Comparison of ENCODE assay signal across 10 mouse cellular contexts in the genomic region with DNA sequence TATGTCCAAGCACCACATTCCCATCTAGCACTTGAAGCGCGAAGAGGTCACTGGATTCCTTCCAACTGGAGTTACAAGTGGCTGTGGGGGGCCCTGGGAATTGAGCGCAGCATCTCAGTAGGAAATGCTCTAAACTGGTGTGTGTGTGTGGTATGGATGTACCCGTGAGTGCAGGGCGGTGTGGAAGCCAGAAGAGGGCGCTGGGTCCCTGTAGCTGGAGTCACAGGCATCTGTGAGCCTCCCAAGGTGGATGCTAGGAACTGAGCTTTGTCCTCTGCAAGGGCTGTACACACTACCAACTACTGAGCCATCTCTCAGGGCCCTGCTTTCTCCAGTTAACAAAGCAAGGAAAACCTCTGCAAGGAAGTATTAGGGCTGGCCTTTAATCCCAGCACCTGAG. TPM values are rescaled to one million over a fixed set of nuclear protein-coding genes. Genes with fewer than 3 reads are reported as not detected.
DNase-seq lines count a peak whose midpoint lies in the region; TF ChIP-seq lines count a peak whose summit lies in the region.
"Had no signal": no experiment of that assay in that cellular context is flagged by ENCODE, and none has a peak within 500 bp of the region (broad histone marks: within the 10 kb centered on the region; RNA-seq: fewer than 3 reads in every experiment).

No protein-coding gene starts in this region.

- H3K27me3 ChIP-seq in cerebellum, adult 2 months (ENCODE audit: control insufficient read depth, insufficient read depth, low read length), result no peaks in the 10 kb centered on the region
- H3K27me3 ChIP-seq: hindbrain, embryonic 15.5 days; neural tube, embryonic 12.5 days had no signal

- H3K4me3 ChIP-seq in cerebellum, adult 2 months (replicated peaks; ENCODE audit: insufficient read depth, low read depth, low read length), result no peak overlapping the region
- H3K4me3 ChIP-seq in lung, adult 2 months (replicated peaks; ENCODE audit: extremely low read depth, low read depth, low read length), result no peak overlapping the region
- H3K4me3 ChIP-seq: hindbrain, embryonic 15.5 days; neural tube, embryonic 12.5 days had no signal

- TF ChIP-seq CTCF in cerebellum, adult 2 months (IDR thresholded peaks at IDR 0.05; ENCODE audit: borderline replicate concordance, insufficient read depth, low read depth, low read length), result peak; percentile 34; the same call in 1 of the 2 replicates
- peak; percentile 37; the same call in 1 of the 2 replicates for TF ChIP-seq CTCF in lung, adult 2 months (IDR thresholded peaks at IDR 0.05; ENCODE audit: insufficient read depth, low read length)

- WGBS in cerebellum, adult 2 months, result 55% methylated on average over 6 of the region's 6 CpGs
- WGBS in lung, adult 2 months, result 83% methylated on average over 6 of the region's 6 CpGs

- H3K27ac ChIP-seq in cerebellum, adult 2 months (ENCODE audit: insufficient read depth, low read length), result no peak overlapping the region
- H3K27ac ChIP-seq: hindbrain, embryonic 15.5 days; neural tube, embryonic 12.5 days had no signal

- no peak for TF ChIP-seq POLR2A in cerebellum, adult 2 months (IDR thresholded peaks at IDR 0.05; ENCODE audit: borderline replicate concordance, insufficient read depth, low read length)
- TF ChIP-seq POLR2A in lung, adult 2 months (IDR thresholded peaks at IDR 0.05; ENCODE audit: borderline replicate concordance, extremely low read depth, low read depth, low read length), result no peak

- peak in 1 of 2 experiments; percentile 27 for DNase-seq in cerebellum, adult 2 months
- no peak for DNase-seq in cerebellum, adult 11-12 months
- no peak for DNase-seq in lung, adult 2 months
- no peak for DNase-seq in lung, postnatal 25 days (ENCODE audit: low spot score)
- peak; percentile 18 to 69 for DNase-seq in kidney, postnatal 36 days
- DNase-seq in thymus, postnatal 0 days (ENCODE audit: low spot score), result peak; percentile 58
- DNase-seq in left cerebral cortex, adult 18-20 months (ENCODE audit: low spot score in 2 of 2), result no peak
- no peak for DNase-seq in layer of hippocampus, postnatal 36 days

- H3K4me1 ChIP-seq in cerebellum, adult 2 months (ENCODE audit: control insufficient read depth, insufficient read depth, low read length), result peaks cover 6% of the 10 kb centered on the region
- peaks cover 6% of the 10 kb centered on the region; the same call in 1 of the 2 replicates for H3K4me1 ChIP-seq in lung, adult 2 months (ENCODE audit: control insufficient read depth, insufficient read depth, low read length)

RNA-seq across cellular contexts. Expression of gene Hdac1, which starts 2.5 kb away (rescaled TPM):
- polyA plus RNA-seq in cerebellum, adult 2 months (2012; rRNA removed), result 61.5 and 66.8 TPM in 2 replicates
- polyA plus RNA-seq in lung, adult 2 months (2012; rRNA removed), result 35.3 and 64.8 TPM in 2 replicates
- polyA plus RNA-seq in thymus, postnatal 0 days (2015; fragmentation: Nextera tagmentation; extraction: Ambion mirVana), result 310 and 317 TPM in 2 replicates
- total RNA-seq in left cerebral cortex, adult 18-20 months (2021), result 10 to 100 TPM; 21.5 to 22.7 TPM
- total RNA-seq in layer of hippocampus, postnatal 36 days (2021), result 10 to 100 TPM; 45.2 to 55.8 TPM

RNA-seq across cellular contexts. Expression of gene Marcksl1, which starts 26.6 kb away (rescaled TPM):
- 68.0 and 70.0 TPM in 2 replicates for polyA plus RNA-seq in cerebellum, adult 2 months (2012; rRNA removed)
- 16.6 and 18.6 TPM in 2 replicates for polyA plus RNA-seq in lung, adult 2 months (2012; rRNA removed)
- 382 and 399 TPM in 2 replicates for polyA plus RNA-seq in thymus, postnatal 0 days (2015; fragmentation: Nextera tagmentation; extraction: Ambion mirVana)
- 10 to 100 TPM; 58.3 to 84.6 TPM for total RNA-seq in left cerebral cortex, adult 18-20 months (2021)
- 100 to 1,000 TPM; 105 to 115 TPM for total RNA-seq in layer of hippocampus, postnatal 36 days (2021)

RNA-seq across cellular contexts. Expression of gene Lck, which starts 33.4 kb away (rescaled TPM):
- 0.92 and 1.00 TPM in 2 replicates for polyA plus RNA-seq in cerebellum, adult 2 months (2012; rRNA removed)
- polyA plus RNA-seq in lung, adult 2 months (2012; rRNA removed), result 7.9 and 11.8 TPM in 2 replicates
- 1,471 and 1,532 TPM in 2 replicates for polyA plus RNA-seq in thymus, postnatal 0 days (2015; fragmentation: Nextera tagmentation; extraction: Ambion mirVana)
- total RNA-seq in left cerebral cortex, adult 18-20 months (2021), result 1 to 10 TPM; 1.2 to 4.4 TPM
- 1 to 10 TPM; 2.7 to 2.8 TPM for total RNA-seq in layer of hippocampus, postnatal 36 days (2021)

RNA-seq across cellular contexts. Expression of gene Fam167b, which starts 38.3 kb away (rescaled TPM):
- 0.26 and 0.40 TPM in 2 replicates for polyA plus RNA-seq in cerebellum, adult 2 months (2012; rRNA removed)
- 1.9 and 2.7 TPM in 2 replicates for polyA plus RNA-seq in lung, adult 2 months (2012; rRNA removed)
- polyA plus RNA-seq in thymus, postnatal 0 days (2015; fragmentation: Nextera tagmentation; extraction: Ambion mirVana), result 2.6 and 3.7 TPM in 2 replicates
- total RNA-seq in left cerebral cortex, adult 18-20 months (2021), result under 1 TPM in 1 of 2 experiments, not detected in 1; 0.46 TPM
- total RNA-seq in layer of hippocampus, postnatal 36 days (2021), result under 1 TPM in 1 of 2 experiments, not detected in 1; 0.65 TPM

RNA-seq across cellular contexts. Expression of gene Fam229a, which starts 49.0 kb away (rescaled TPM):
- 0.67 and 0.92 TPM in 2 replicates for polyA plus RNA-seq in cerebellum, adult 2 months (2012; rRNA removed)
- 0.80 and 1.1 TPM in 2 replicates for polyA plus RNA-seq in lung, adult 2 months (2012; rRNA removed)
- 0.62 TPM in 1 of 2 replicates, not detected in the other for polyA plus RNA-seq in thymus, postnatal 0 days (2015; fragmentation: Nextera tagmentation; extraction: Ambion mirVana)
- under 1 TPM in 1 of 2 experiments, not detected in 1; 0.66 TPM for total RNA-seq in left cerebral cortex, adult 18-20 months (2021)
- total RNA-seq in layer of hippocampus, postnatal 36 days (2021), result not detected
- polyA plus RNA-seq: neural tube, embryonic 12.5 days had no signal

Comparison
In these comparisons a context has a peak if more than half of its experiments do, and no peak if none do; other contexts are left out.
1. DNase-seq: peak in kidney, postnatal 36 days (2 of 2) and thymus, postnatal 0 days (single experiment); none in cerebellum, adult 11-12 months (single experiment), lung, adult 2 months (single experiment), lung, postnatal 25 days (single experiment), left cerebral cortex, adult 18-20 months (0 of 2) and layer of hippocampus, postnatal 36 days (0 of 2).
2. RNA of gene Lck, which starts 33.4 kb away (polyA plus RNA-seq): 1,471 to 1,532 TPM in thymus, postnatal 0 days; 7.9 to 11.8 TPM in lung, adult 2 months and 0.92 to 1.00 TPM in cerebellum, adult 2 months; every median in the first group is over 100 times any median in the second.